Mouse (Mus musculus) intestine, postnatal 0 days (tissue): ENCODE data around the gene Gmfb. TPM values are rescaled to one million over a fixed set of nuclear protein-coding genes. Genes with fewer than 3 reads are reported as not detected.

Experiments
- ATAC-seq: fragments of 200-750 bp; cut with Nextera tagmentation; 2 replicates; pipeline ENCODE4 v1.8.0; 2017; ENCODE audit warnings: mild to moderate bottlenecking, moderate TSS enrichment, moderate library complexity
- H3K27ac ChIP-seq: fragments of 300-500 bp; sonication (generic); 2 replicates; pipeline ENCODE4 v1.5.1; 2014; ENCODE audit warnings: mild to moderate bottlenecking, low read depth, low read length, moderate library complexity
- H3K27me3 ChIP-seq: fragments of 300-500 bp; sonication (generic); replicated peaks from 2 replicates; pipeline ENCODE4 v1.6.1; 2014; ENCODE audit warnings: low read length, mixed read lengths; ENCODE audit not compliant: control insufficient read depth, insufficient read depth
- H3K36me3 ChIP-seq: fragments of 300-500 bp; sonication (generic); 2 replicates; pipeline ENCODE4 v1.6.1; 2014; ENCODE audit warnings: mild to moderate bottlenecking, moderate library complexity; ENCODE audit not compliant: control insufficient read depth, insufficient read depth
- H3K4me1 ChIP-seq: fragments of 300-500 bp; sonication (generic); replicated peaks from 2 replicates; pipeline ENCODE4 v1.6.1; 2014; ENCODE audit warnings: antibody characterized with exemption, low read length, mixed read lengths; ENCODE audit not compliant: control insufficient read depth, insufficient read depth
- H3K4me2 ChIP-seq: fragments of 300-500 bp; sonication (generic); replicated peaks from 2 replicates; pipeline ENCODE4 v1.6.1; 2014; ENCODE audit warnings: low read depth, mild to moderate bottlenecking, moderate library complexity
- H3K4me3 ChIP-seq: fragments of 300-500 bp; sonication (generic); 2 replicates; pipeline ENCODE4 v1.5.1; 2014; ENCODE audit warnings: low read depth, low read length
- H3K9ac ChIP-seq: fragments of 300-500 bp; sonication (generic); 2 replicates; pipeline ENCODE4 v1.6.1; 2014; ENCODE audit warnings: mild to moderate bottlenecking, low read depth, low read length
- H3K9me3 ChIP-seq: fragments of 300-500 bp; sonication (generic); 2 replicates; pipeline ENCODE4 v1.6.1; 2016; ENCODE audit warnings: mixed run types; ENCODE audit not compliant: control insufficient read depth
- CTCF ChIP-seq: sonication (generic); IDR thresholded peaks from 2 replicates; pipeline ENCODE4 v1.5.1; 2016; ENCODE audit warnings: low read depth, mild to moderate bottlenecking, control low read depth, antibody characterized with exemption, moderate library complexity
- WGBS: fragments of 180-500 bp; shearing (Covaris S2); extraction: QIAGEN DNeasy Blood & Tissue Kit; methylation state at CpG from one replicate; pipeline ENCODE4 v1.1.7; 2014; 5-methylcytosine and 5-hydroxymethylcytosine counted together
- polyA plus RNA-seq: library from polyadenylated mRNA; unstranded; fragments of >200 nt; fragmentation: Nextera tagmentation; extraction: Ambion mirVana; gene quantifications from 2 replicates; pipeline ENCODE4 v1.2.1, GENCODE M21; 2015

Gmfb gene
- polyA plus RNA-seq, 1 experiment from 2014 or later, result 53.9 TPM

DNA sequence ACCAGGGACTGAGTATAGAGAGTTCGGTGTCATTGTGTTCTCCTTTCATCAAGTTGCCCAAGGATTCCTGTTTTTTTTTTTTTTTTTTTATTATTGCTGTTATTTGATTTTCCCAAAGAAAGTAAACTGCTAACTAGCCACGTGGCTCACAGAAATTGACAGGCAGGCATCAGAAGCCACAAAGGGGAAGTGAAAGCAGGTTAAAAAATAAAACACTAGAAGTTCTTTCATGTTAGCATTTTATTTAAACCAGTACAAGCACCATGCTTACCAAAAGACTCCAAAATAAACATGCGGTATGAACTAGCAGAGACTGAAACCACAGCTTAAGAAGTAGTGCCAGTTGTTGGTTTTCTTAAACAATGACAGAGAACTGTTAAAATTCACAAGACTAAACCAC is 14.1 kb downstream of the Gmfb start:
- no peaks in the 10 kb centered on the region for H3K4me1 ChIP-seq
- H3K4me2 ChIP-seq, result no peak overlapping the region
- H3K9me3 ChIP-seq, result no peaks in the 10 kb centered on the region
- H3K9ac ChIP-seq, result no peak overlapping the region
- TF ChIP-seq CTCF, result no peak
- no peaks in the 10 kb centered on the region for H3K27me3 ChIP-seq
- no peak overlapping the region for H3K27ac ChIP-seq
- ATAC-seq, result no peak
- H3K4me3 ChIP-seq, result no peak overlapping the region
- H3K36me3 ChIP-seq, result peaks cover 30% of the 10 kb centered on the region
- WGBS, result 66% methylated on average over 3 of the region's 3 CpGs

GRCm38 (mm10) chr14:46806186-46806585 is 15.9 kb downstream of the Gmfb start:
- no peak overlapping the region for H3K4me2 ChIP-seq
- 83% methylated on average over 5 of the region's 5 CpGs for WGBS
- peaks cover 13% of the 10 kb centered on the region; the same call in 1 of the 2 replicates for H3K36me3 ChIP-seq
- H3K4me3 ChIP-seq, result no peak overlapping the region
- H3K4me1 ChIP-seq, result no peaks in the 10 kb centered on the region
- no peaks in the 10 kb centered on the region for H3K9me3 ChIP-seq
- H3K27ac ChIP-seq, result no peak overlapping the region
- ATAC-seq, result no peak
- no peak for TF ChIP-seq CTCF
- H3K27me3 ChIP-seq, result no peaks in the 10 kb centered on the region
- H3K9ac ChIP-seq, result no peak overlapping the region

DNA sequence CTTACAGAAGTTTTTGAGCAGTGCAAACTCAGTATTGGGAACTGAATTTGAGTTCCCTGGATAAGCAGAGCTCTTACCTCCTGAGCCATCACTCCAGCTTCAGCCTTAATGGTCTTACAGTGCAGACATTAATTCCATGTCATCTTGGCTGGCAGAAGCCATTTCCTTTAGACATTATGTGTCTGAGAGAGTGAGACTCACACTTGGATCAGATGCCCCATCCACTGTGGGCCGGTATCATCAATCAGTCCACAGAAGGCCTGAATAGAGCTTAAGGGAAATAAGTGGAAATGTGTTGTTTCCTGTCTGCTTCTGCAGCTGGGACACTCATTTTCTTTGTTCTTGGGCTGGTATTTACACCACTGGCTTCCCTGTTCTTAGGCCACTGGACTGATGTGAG is 18.3 kb downstream of the Gmfb start:
- no peak for TF ChIP-seq CTCF
- Histone ChIP-seq H3K4me1 (no peaks in the 10 kb centered on the region), H3K9ac (no peak overlapping the region), H3K4me3 (no peak overlapping the region), H3K4me2 (no peak overlapping the region), H3K9me3 (no peaks in the 10 kb centered on the region), H3K27ac (no peak overlapping the region), H3K36me3 (no peaks in the 10 kb centered on the region; the same call in 1 of the 2 replicates), H3K27me3 (no peaks in the 10 kb centered on the region)
- ATAC-seq, result no peak
- 84% methylated on average over 1 of the region's 1 CpGs for WGBS

- Histone ChIP-seq H3K9ac (no peak overlapping the region), H3K27me3 (no peaks in the 10 kb centered on the region), H3K4me2 (no peak overlapping the region), H3K27ac (no peak overlapping the region), H3K4me3 (no peak overlapping the region), H3K9me3 (no peaks in the 10 kb centered on the region), H3K36me3 (no peaks in the 10 kb centered on the region; the same call in 1 of the 2 replicates), H3K4me1 (no peaks in the 10 kb centered on the region)
- TF ChIP-seq CTCF, result no peak
- ATAC-seq, result no peak
- 83% methylated on average over 4 of the region's 4 CpGs for WGBS
These were observed 18.8 kb downstream of the Gmfb start for GRCm38 (mm10) chr14:46803259-46803658.

DNA sequence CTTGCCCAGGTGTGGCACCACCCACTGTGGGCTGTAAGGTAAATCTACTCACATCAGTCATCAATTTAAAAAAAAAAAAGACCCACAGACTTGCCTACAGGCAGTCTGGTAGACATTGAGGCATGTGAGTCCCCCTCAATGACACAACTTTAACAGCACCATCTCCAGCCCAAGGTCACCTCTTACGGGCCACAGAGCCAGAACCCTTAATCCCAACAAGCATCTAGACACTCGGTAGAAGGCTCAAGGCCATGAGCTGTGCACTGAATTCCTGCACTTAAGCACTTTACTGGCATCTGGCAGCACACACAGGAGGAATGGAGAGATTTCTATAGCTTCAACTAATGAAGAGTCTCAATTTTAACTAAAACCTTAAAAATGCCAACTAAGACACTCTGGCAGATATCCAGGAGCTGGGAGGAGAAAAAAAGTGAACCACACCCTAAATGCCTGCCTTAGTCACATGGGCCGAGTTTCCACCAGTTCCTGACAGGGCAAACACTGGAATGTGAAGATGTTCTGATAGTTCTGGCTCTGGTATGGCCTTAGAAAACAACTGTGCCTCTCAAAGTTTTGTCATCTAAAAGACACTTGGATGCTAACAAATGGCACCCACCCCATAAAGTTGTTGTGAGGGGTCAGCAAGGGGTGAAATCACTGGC is 21.2 kb downstream of the Gmfb start:
- no peaks in the 10 kb centered on the region for H3K9me3 ChIP-seq
- H3K4me2 ChIP-seq, result no peak overlapping the region
- H3K36me3 ChIP-seq, result no peaks in the 10 kb centered on the region; the same call in 1 of the 2 replicates
- H3K9ac ChIP-seq, result no peak overlapping the region
- no peak for TF ChIP-seq CTCF
- H3K27me3 ChIP-seq, result no peaks in the 10 kb centered on the region
- H3K27ac ChIP-seq, result no peak overlapping the region
- ATAC-seq, result no peak; the same call in 1 of the 2 replicates
- no peak overlapping the region for H3K4me3 ChIP-seq
- no peaks in the 10 kb centered on the region for H3K4me1 ChIP-seq
- 64% methylated on average over 3 of the region's 3 CpGs for WGBS

- Histone ChIP-seq H3K4me1 (no peaks in the 10 kb centered on the region), H3K4me2 (no peak overlapping the region), H3K4me3 (no peak overlapping the region), H3K9me3 (no peaks in the 10 kb centered on the region), H3K36me3 (no peaks in the 10 kb centered on the region), H3K27ac (peak overlapping the region; percentile 58), H3K9ac (no peak overlapping the region), H3K27me3 (no peaks in the 10 kb centered on the region)
- peak; percentile 95 for ATAC-seq
- no peak for TF ChIP-seq CTCF
- WGBS, result 50% methylated on average over 5 of the region's 5 CpGs
These were observed 27.9 kb downstream of the Gmfb start for GRCm38 (mm10) chr14:46794157-46794556.
